Mouse (Mus musculus) adrenal gland, postnatal 14 days (tissue): Measurements from ENCODE around the gene Parp8. TPM values are rescaled to one million over a fixed set of nuclear protein-coding genes. Genes with fewer than 3 reads are reported as not detected.
A peak's percentile ranks its signal among the peaks of the same experiment; 100 is the strongest.

Source experiments
- DNase-seq: peaks from one replicate; pipeline ENCODE4 v3.0.0; 2021; ENCODE audit warnings: mixed read lengths
- total RNA-seq: library from RNA; stranded (reverse); gene quantifications from 2 replicates; pipeline ENCODE4 v1.2.3, GENCODE M21; 2021

Parp8 gene
- total RNA-seq, 1 experiment from 2014 or later = 9.2 TPM

DNA sequence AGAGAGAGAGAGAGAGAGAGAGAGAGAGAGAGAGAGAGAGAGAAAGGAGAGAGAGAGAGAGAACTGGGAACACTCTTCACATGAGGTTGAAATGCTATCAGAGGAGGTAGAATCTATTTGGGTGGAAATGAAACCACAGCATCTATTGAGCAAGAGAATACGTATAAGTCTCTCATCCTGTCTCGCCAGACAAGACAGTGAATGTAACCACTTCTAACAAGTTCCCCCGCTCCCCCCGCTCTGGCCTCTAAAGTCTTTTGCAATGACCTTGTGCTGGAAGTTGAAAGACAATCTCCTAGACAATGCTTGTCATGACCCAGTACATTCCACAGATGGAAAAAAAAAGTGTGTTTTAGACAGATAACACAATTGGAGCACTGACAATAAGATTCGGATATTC is 181.4 kb downstream of the Parp8 start:
- DNase-seq = peak; percentile 21

DNA sequence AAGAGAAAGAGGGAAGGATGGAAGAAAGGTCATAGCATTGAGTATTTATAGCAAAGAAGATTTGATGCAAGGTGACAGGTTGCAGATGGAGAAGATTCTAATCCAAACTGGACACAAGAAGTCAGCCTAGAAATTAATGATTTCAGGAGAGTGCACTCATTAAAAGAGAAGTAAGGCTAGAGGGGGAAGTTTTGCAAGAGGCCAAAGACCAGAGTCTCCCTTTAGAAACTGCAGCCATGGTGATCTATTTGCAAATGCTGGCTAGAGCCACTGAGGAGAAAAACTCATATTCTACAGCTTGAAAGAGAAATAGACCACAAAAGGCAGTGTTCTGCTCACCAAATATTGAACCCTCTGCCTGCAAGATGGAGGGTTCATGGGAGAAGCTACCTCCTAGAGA is 194.4 kb downstream of the Parp8 start:
- no peak for DNase-seq

DNA sequence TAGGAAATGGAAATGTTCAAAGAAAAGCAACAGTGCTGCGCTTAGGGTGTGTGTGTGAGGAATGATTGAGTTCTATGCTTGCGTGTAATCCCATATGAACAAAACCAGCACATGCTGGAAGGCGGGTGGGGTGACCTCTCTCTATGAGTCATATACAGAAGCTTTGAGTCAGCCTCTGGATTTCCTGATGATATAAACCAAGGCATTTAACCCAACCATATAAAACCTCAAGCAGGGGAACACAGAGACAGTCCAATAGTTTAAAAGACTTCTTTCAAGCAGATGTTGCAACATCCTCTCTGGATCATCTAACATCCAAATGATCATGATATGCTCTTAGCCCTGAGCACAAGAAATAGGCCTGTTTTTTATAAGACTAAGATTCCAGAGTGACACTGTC is 196.3 kb downstream of the Parp8 start:
- no peak for DNase-seq

DNA sequence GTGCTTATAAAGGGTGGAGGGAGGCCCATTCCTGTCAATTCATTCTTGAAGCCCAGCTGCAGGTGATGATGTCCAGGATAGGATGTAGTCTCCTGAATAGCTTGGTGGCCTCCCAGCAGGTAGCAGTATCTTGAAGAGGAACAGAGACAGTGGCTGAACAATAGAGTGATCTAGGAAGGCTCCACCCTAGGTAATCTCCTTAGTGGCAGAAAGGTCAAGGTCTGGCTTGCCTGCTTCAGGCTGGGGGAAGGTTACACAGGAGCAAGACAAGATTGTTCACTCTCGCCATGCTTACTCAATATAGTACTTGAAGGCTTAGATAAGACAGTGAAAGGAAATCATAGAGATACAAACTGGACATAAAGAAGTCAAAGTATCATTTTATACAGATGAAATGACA is 213.9 kb downstream of the Parp8 start:
- no peak for DNase-seq

Other genes starting within 250 kb of the Parp8 start
- gene Emb, start 183.0 kb upstream of the Parp8 start, total RNA-seq = 44.4 and 45.1 TPM in 2 replicates
- 0.26 TPM in 1 of 2 replicates, not detected in the other for gene Gm17509, start 195.5 kb upstream of the Parp8 start, total RNA-seq